Mouse (Mus musculus): ENCODE data around the gene Zbed6. TPM values are rescaled to one million over a fixed set of nuclear protein-coding genes. Genes with fewer than 3 reads are reported as not detected.
A peak's percentile ranks its signal among the peaks of the same experiment; 100 is the strongest.

The Zbed6 gene
- polyA plus RNA-seq, 1 experiment from 2014 or later, result not detected

GRCm38 (mm10) chr1:133611436-133611835 is 49.2 kb downstream of the Zbed6 start:
- no peak overlapping the region for H3K27ac ChIP-seq (ENCODE audit: low read depth)
- no peak overlapping the region for H3K4me2 ChIP-seq
- no peaks in the 10 kb centered on the region for H3K27me3 ChIP-seq (ENCODE audit: insufficient read depth, low read length)
- no peak overlapping the region for H3K4me3 ChIP-seq (ENCODE audit: low read depth, low read length)
- DNase-seq (no peak), ATAC-seq (ENCODE audit: insufficient read depth) (no peak)
- no peak overlapping the region for H3K9ac ChIP-seq
- H3K36me3 ChIP-seq (ENCODE audit: insufficient read depth), result peaks cover 35% of the 10 kb centered on the region
- H3K9me3 ChIP-seq (ENCODE audit: low read depth, low read length), result no peaks in the 10 kb centered on the region
- 75% methylated on average over 1 of the region's 1 CpGs for WGBS
- no peak for TF ChIP-seq CTCF (IDR thresholded peaks at IDR 0.05; ENCODE audit: low read depth)
- H3K4me1 ChIP-seq (ENCODE audit: insufficient read depth), result no peaks in the 10 kb centered on the region

DNA sequence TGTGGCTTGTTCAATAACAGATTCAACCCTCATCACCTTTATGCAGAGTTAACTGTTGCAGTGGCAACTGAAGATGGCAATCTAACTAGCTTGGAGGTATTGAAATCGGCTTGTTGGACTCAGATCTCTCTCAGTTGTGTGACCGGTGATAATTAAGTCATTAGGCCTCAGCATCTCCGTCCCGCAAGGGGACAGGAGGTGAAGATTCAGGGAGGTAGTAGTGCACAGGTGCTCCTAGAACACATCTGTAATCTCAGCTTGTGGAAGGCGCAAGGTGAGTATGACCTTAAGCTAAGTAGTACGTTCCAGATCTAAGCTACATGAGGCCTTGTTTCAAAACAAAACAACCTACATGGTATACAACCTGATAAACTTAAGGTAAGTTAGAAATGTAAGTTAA is 50.1 kb downstream of the Zbed6 start:
- 56% methylated on average over 6 of the region's 6 CpGs for WGBS
- no peaks in the 10 kb centered on the region for H3K9me3 ChIP-seq (ENCODE audit: low read depth, low read length)
- H3K4me3 ChIP-seq (ENCODE audit: low read depth, low read length), result 0 out of 2 replicates have a peak overlapping the region, but pooled peaks have one; percentile 89
- no peak for ATAC-seq (ENCODE audit: insufficient read depth)
- no peaks in the 10 kb centered on the region for H3K4me1 ChIP-seq (ENCODE audit: insufficient read depth)
- peak overlapping the region; percentile 11 for H3K4me2 ChIP-seq
- peaks cover 40% of the 10 kb centered on the region for H3K36me3 ChIP-seq (ENCODE audit: insufficient read depth)
- no peaks in the 10 kb centered on the region for H3K27me3 ChIP-seq (ENCODE audit: insufficient read depth, low read length)
- DNase-seq, result no peak
- H3K9ac ChIP-seq, result 0 out of 2 replicates have a peak overlapping the region, but pooled peaks have one; percentile 5
- TF ChIP-seq CTCF (IDR thresholded peaks at IDR 0.05; ENCODE audit: low read depth), result no peak
- no peak overlapping the region for H3K27ac ChIP-seq (ENCODE audit: low read depth)

GRCm38 (mm10) chr1:133609771-133610502 is 50.7 kb downstream of the Zbed6 start, which contains the start of gene Snrpe:
Snrpe (minus strand) TSS chr1:133610291.
- no peaks in the 10 kb centered on the region for H3K4me1 ChIP-seq (ENCODE audit: insufficient read depth)
- peak within 1 kb of the TSS; percentile 91 for H3K27ac ChIP-seq (ENCODE audit: low read depth)
- H3K27me3 ChIP-seq (ENCODE audit: insufficient read depth, low read length), result no peaks in the 10 kb centered on the region
- ATAC-seq (ENCODE audit: insufficient read depth) (peak; percentile 98), DNase-seq (peak; percentile 100)
- peak; percentile 97 for TF ChIP-seq CTCF (IDR thresholded peaks at IDR 0.05; ENCODE audit: low read depth)
- WGBS, result under 1% methylated on average over 72 of the region's 73 CpGs
- no peaks in the 10 kb centered on the region for H3K9me3 ChIP-seq (ENCODE audit: low read depth, low read length)
- peak within 1 kb of the TSS; percentile 89 for H3K4me3 ChIP-seq (ENCODE audit: low read depth, low read length)
- peak within 1 kb of the TSS; percentile 94 for H3K9ac ChIP-seq
- H3K36me3 ChIP-seq (ENCODE audit: insufficient read depth), result peaks cover 46% of the 10 kb centered on the region
- peak within 1 kb of the TSS; percentile 73 for H3K4me2 ChIP-seq

Other genes with a start within 250 kb of the Zbed6 start
- gene Sox13, start 236.5 kb downstream of the Zbed6 start, polyA plus RNA-seq (2014; fragmentation: Nextera tagmentation; extraction: Ambion mirVana), result 7.8 and 9.4 TPM in 2 replicates
- gene Snrpe, start 50.6 kb downstream of the Zbed6 start, polyA plus RNA-seq (2014; fragmentation: Nextera tagmentation; extraction: Ambion mirVana), result 817 and 867 TPM in 2 replicates
- 11.9 and 12.2 TPM in 2 replicates for gene Gm38394, start 433 bp upstream of the Zbed6 start, polyA plus RNA-seq (2014; fragmentation: Nextera tagmentation; extraction: Ambion mirVana)
- 0.18 and 0.25 TPM in 2 replicates for gene Lax1, start 29.2 kb upstream of the Zbed6 start, polyA plus RNA-seq (2014; fragmentation: Nextera tagmentation; extraction: Ambion mirVana)
- gene Atp2b4, start 140.2 kb upstream of the Zbed6 start, polyA plus RNA-seq (2014; fragmentation: Nextera tagmentation; extraction: Ambion mirVana), result 11.2 and 12.7 TPM in 2 replicates
- 0.62 and 1.0 TPM in 2 replicates for gene Optc, start 247.1 kb upstream of the Zbed6 start, polyA plus RNA-seq (2014; fragmentation: Nextera tagmentation; extraction: Ambion mirVana)